Mouse (Mus musculus): Measurements from ENCODE around the gene Psmb11. TPM values are rescaled to one million over a fixed set of nuclear protein-coding genes. Genes with fewer than 3 reads are reported as not detected.

Psmb11 gene
- polyA plus RNA-seq, 1 experiment from 2014 or later, result 0.04 TPM

- 34% methylated on average over 7 of the region's 7 CpGs for WGBS
- no peak overlapping the region for H3K4me3 ChIP-seq (ENCODE audit: low read depth, low read length)
- H3K27me3 ChIP-seq (replicated peaks; ENCODE audit: insufficient read depth, low read length), result no peaks in the 10 kb centered on the region
- no peak overlapping the region for H3K9ac ChIP-seq (replicated peaks; ENCODE audit: low read depth)
- no peaks in the 10 kb centered on the region for H3K36me3 ChIP-seq (ENCODE audit: insufficient read depth, low read length)
- DNase-seq (ENCODE audit: low spot score), result peak; percentile 83
- TF ChIP-seq CTCF (IDR thresholded peaks at IDR 0.05) (peak; percentile 84), EP300 (IDR thresholded peaks at IDR 0.05) (no peak)
- peak; percentile 78 for ATAC-seq
- no peak overlapping the region for H3K4me2 ChIP-seq (replicated peaks; ENCODE audit: low read depth, low read length)
- H3K27ac ChIP-seq (ENCODE audit: low read length), result no peak overlapping the region
- H3K4me1 ChIP-seq (ENCODE audit: insufficient read depth, low read depth, low read length), result no peaks in the 10 kb centered on the region
- no peaks in the 10 kb centered on the region for H3K9me3 ChIP-seq (ENCODE audit: low read length)
Observed at GRCm38 (mm10) chr14:54583681-54584338, 37.4 kb upstream of the Psmb11 start.

GRCm38 (mm10) chr14:54591056-54591455 lies 30.2 kb upstream of the Psmb11 start:
- TF ChIP-seq CTCF (IDR thresholded peaks at IDR 0.05) (no peak), EP300 (IDR thresholded peaks at IDR 0.05) (no peak)
- no peak for ATAC-seq
- peaks cover 4% of the 10 kb centered on the region; the same call in 1 of the 2 replicates for H3K36me3 ChIP-seq (ENCODE audit: insufficient read depth, low read length)
- no peaks in the 10 kb centered on the region for H3K9me3 ChIP-seq (ENCODE audit: low read length)
- DNase-seq (ENCODE audit: low spot score), result no peak
- H3K4me3 ChIP-seq (ENCODE audit: low read depth, low read length), result no peak overlapping the region
- H3K27me3 ChIP-seq (replicated peaks; ENCODE audit: insufficient read depth, low read length), result no peaks in the 10 kb centered on the region
- no peak overlapping the region for H3K4me2 ChIP-seq (replicated peaks; ENCODE audit: low read depth, low read length)
- WGBS, result 91% methylated on average over 16 of the region's 16 CpGs
- H3K9ac ChIP-seq (replicated peaks; ENCODE audit: low read depth), result no peak overlapping the region
- no peak overlapping the region for H3K27ac ChIP-seq (ENCODE audit: low read length)
- H3K4me1 ChIP-seq (ENCODE audit: insufficient read depth, low read depth, low read length), result no peaks in the 10 kb centered on the region

GRCm38 (mm10) chr14:54592319-54592934 lies 28.8 kb upstream of the Psmb11 start:
- H3K9me3 ChIP-seq (ENCODE audit: low read length), result no peaks in the 10 kb centered on the region
- H3K4me3 ChIP-seq (ENCODE audit: low read depth, low read length), result no peak overlapping the region
- ATAC-seq (no peak), DNase-seq (ENCODE audit: low spot score) (no peak)
- no peaks in the 10 kb centered on the region for H3K27me3 ChIP-seq (replicated peaks; ENCODE audit: insufficient read depth, low read length)
- peak overlapping the region; percentile 9; the same call in 1 of the 2 replicates for H3K27ac ChIP-seq (ENCODE audit: low read length)
- H3K9ac ChIP-seq (replicated peaks; ENCODE audit: low read depth), result no peak overlapping the region
- WGBS, result 51% methylated on average over 10 of the region's 10 CpGs
- no peaks in the 10 kb centered on the region for H3K4me1 ChIP-seq (ENCODE audit: insufficient read depth, low read depth, low read length)
- H3K36me3 ChIP-seq (ENCODE audit: insufficient read depth, low read length), result peaks cover 4% of the 10 kb centered on the region; the same call in 1 of the 2 replicates
- H3K4me2 ChIP-seq (replicated peaks; ENCODE audit: low read depth, low read length), result no peak overlapping the region
- TF ChIP-seq CTCF (IDR thresholded peaks at IDR 0.05), result no peak
- no peak for TF ChIP-seq EP300 (IDR thresholded peaks at IDR 0.05)

- H3K9me3 ChIP-seq (ENCODE audit: low read length), result no peaks in the 10 kb centered on the region
- H3K4me2 ChIP-seq (replicated peaks; ENCODE audit: low read depth, low read length), result no peak overlapping the region
- WGBS, result 90% methylated on average over 3 of the region's 3 CpGs
- H3K9ac ChIP-seq (replicated peaks; ENCODE audit: low read depth), result no peak overlapping the region
- peaks cover 4% of the 10 kb centered on the region; the same call in 1 of the 2 replicates for H3K36me3 ChIP-seq (ENCODE audit: insufficient read depth, low read length)
- H3K4me1 ChIP-seq (ENCODE audit: insufficient read depth, low read depth, low read length), result no peaks in the 10 kb centered on the region
- H3K27me3 ChIP-seq (replicated peaks; ENCODE audit: insufficient read depth, low read length), result no peaks in the 10 kb centered on the region
- TF ChIP-seq CTCF (IDR thresholded peaks at IDR 0.05), result peak; percentile 46
- TF ChIP-seq EP300 (IDR thresholded peaks at IDR 0.05), result no peak
- DNase-seq (ENCODE audit: low spot score) (no peak), ATAC-seq (no peak)
- no peak overlapping the region for H3K27ac ChIP-seq (ENCODE audit: low read length)
- H3K4me3 ChIP-seq (ENCODE audit: low read depth, low read length), result no peak overlapping the region
Observed at GRCm38 (mm10) chr14:54594055-54594454, 27.2 kb upstream of the Psmb11 start.

GRCm38 (mm10) chr14:54594631-54595414 lies 26.4 kb upstream of the Psmb11 start:
- TF ChIP-seq EP300 (IDR thresholded peaks at IDR 0.05), result no peak
- no peak for TF ChIP-seq CTCF (IDR thresholded peaks at IDR 0.05)
- Histone ChIP-seq H3K9ac (replicated peaks; ENCODE audit: low read depth) (no peak overlapping the region), H3K4me3 (ENCODE audit: low read depth, low read length) (no peak overlapping the region), H3K9me3 (ENCODE audit: low read length) (no peaks in the 10 kb centered on the region), H3K27me3 (replicated peaks; ENCODE audit: insufficient read depth, low read length) (no peaks in the 10 kb centered on the region), H3K27ac (ENCODE audit: low read length) (no peak overlapping the region), H3K36me3 (ENCODE audit: insufficient read depth, low read length) (peaks cover 4% of the 10 kb centered on the region; the same call in 1 of the 2 replicates), H3K4me2 (replicated peaks; ENCODE audit: low read depth, low read length) (no peak overlapping the region), H3K4me1 (ENCODE audit: insufficient read depth, low read depth, low read length) (no peaks in the 10 kb centered on the region)
- ATAC-seq, result no peak
- no peak for DNase-seq (ENCODE audit: low spot score)
- WGBS, result 66% methylated on average over 28 of the region's 28 CpGs

- 79% methylated on average over 7 of the region's 7 CpGs for WGBS
- H3K4me2 ChIP-seq (replicated peaks; ENCODE audit: low read depth, low read length), result no peak overlapping the region
- H3K4me1 ChIP-seq (ENCODE audit: insufficient read depth, low read depth, low read length), result no peaks in the 10 kb centered on the region
- H3K9me3 ChIP-seq (ENCODE audit: low read length), result no peaks in the 10 kb centered on the region
- H3K27ac ChIP-seq (ENCODE audit: low read length), result no peak overlapping the region
- no peak overlapping the region for H3K9ac ChIP-seq (replicated peaks; ENCODE audit: low read depth)
- no peak overlapping the region for H3K4me3 ChIP-seq (ENCODE audit: low read depth, low read length)
- TF ChIP-seq CTCF (IDR thresholded peaks at IDR 0.05) (peak; percentile 72), EP300 (IDR thresholded peaks at IDR 0.05) (no peak)
- no peak for DNase-seq (ENCODE audit: low spot score)
- H3K27me3 ChIP-seq (replicated peaks; ENCODE audit: insufficient read depth, low read length), result no peaks in the 10 kb centered on the region
- peaks cover 4% of the 10 kb centered on the region; the same call in 1 of the 2 replicates for H3K36me3 ChIP-seq (ENCODE audit: insufficient read depth, low read length)
- ATAC-seq, result no peak
Observed at GRCm38 (mm10) chr14:54597084-54597483, 24.1 kb upstream of the Psmb11 start.

All from lung, postnatal 0 days (tissue).